Mouse (Mus musculus) T-helper 2 cell (primary cell): ENCODE measurements around the gene Mtap.

ENCODE experiments used
- in situ Hi-C: fragments of 300-600 bp; cut with MboI, MseI; formaldehyde crosslinking; loops from one replicate; pipeline ENCODE4 v1.15.1; 2025; ENCODE audit warnings: high pct_unique_total_duplicates

Gene Mtap

DNA sequence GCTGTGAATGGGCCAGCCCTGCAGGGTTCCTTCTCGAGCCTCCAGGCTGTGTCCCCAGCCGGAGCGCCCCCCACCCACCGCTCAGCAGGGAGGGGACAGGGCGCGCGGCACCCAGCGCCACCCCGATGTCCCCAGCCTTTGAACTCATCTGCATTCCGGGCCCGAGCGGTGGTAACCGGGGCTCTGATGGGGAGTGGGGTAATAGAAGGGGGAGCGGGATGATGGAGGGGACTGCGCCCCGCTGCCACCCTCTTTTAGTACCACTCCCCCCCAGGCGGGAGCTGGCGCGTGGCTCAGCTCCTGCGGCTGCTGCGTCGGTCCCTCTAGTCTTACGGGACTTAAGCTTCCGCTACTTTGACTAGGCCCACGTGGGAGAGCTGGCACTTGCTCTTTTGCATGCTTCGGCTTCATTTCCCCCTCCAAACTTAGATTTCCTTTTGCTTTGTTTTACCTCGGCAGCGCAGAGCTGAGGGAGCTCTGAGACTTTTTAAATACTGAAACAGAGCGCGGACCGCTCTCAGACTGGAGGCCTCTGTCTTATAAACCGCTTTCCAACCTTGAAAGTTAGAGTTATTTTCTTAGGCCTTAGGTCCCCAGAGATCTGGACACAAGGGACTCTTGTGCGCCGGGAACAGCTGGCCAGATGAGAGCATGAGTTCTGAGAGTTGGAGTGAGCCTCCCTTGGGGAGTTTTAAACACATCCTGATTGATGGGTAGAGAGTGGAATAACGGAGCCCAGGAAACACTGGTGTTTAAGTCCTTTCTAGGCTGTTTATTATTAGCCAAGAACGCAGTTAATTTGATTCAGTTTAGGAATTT is 829 bp downstream of the Mtap start:
- in situ Hi-C loops: no loop called here

DNA sequence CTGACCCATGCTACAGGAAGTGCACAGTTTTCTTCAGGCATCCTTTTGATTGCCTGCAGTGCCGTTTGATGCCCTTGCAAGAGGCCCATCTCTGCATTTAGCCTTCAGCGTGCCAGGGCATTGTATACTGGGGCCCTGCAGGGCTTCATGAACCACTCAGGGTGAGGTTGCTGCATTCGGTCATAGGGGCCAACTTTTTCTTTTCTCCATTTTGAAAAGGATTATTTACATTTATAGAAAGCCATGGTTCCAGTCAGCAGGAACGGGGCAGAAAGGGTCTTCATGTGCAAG is 1.4 kb downstream of the Mtap start:
- in situ Hi-C loops: no loop called here

DNA sequence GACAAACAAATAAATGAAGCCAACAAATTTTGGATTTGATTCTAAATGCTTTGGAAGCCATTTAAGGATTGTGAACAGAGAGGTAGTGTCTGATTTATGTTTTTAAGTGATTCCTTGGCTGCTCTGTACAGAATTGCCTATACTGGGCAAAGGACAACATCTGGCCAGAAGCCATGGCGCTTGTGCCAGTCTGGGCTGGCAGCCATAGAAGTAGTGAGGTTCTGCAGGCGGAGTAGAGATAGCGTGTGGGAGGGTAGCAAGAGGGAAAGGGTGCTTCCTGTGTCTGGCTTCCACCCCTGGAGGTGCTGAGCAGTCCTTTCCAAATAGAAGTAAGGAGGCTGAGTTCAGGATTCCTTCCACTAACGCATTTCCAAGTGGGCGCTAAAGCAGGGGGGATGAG is 3.9 kb downstream of the Mtap start:
- in situ Hi-C loops: no loop called here

DNA sequence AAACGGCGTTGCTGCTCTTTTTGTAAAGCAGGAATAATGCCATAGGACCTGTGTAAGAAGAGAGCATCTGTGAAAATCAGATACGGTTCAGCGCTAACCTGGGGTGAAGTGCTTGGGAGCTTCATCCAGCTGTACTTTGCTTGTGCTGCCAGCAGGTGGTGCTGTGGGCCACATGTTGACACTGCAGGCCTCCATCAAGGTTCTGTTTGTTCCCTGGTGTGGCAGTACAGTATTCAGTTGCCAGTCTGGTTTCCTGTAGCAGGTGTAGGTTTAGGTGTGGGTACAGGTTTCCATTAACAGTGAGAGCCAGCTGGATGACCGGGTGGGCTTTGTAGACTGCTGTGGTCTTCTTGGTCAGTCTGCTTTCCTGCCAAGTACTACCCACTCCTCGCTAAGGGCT is 8.5 kb downstream of the Mtap start:
- in situ Hi-C loops: loop anchor here (5.0 kb wide), 3 partner anchors 147 to 382 kb away; partner anchors contain the start of gene Cdkn2a

DNA sequence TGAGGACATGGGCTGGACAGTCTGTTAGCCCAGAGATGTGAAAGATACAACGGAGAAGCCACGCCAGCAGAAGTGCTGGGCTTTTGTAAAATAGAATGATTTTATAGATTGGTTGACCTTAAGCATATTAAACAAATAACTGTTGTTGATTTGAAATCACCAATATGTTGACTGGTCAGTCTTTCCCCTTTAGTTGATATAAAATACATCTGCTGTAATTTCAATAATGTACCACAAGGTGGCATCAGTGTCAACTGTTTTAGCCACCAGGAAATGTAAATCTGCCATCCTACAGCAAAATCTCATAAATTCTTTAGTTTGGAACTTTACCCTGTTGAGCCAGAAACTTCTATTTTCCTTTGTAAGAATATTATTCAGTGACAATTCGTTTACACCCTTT is 9.4 kb downstream of the Mtap start:
- in situ Hi-C loops: loop anchor here (5.0 kb wide), 3 partner anchors 146 to 381 kb away; partner anchors contain the start of gene Cdkn2a

DNA sequence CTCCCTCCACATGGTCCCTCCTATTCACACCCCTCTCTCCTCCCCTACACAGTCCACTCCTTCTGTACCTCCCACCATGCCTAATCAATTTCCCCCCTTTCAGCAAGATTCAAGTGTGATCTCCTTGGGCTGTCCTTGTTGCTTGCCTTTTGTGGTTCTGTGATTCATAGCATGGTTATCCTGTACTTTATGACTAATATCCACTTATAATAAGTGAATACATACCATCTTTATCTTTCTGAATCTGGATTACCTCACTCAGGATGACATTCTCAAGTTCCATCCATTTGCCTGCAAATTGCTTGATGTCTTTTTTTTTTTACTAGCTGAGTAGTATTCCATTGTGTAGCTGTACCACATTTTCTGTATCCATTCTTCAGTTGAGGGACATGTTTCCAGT is 12.3 kb downstream of the Mtap start:
- in situ Hi-C loops: loop anchor here (5.0 kb wide), 3 partner anchors 143 to 378 kb away; partner anchors contain the start of gene Cdkn2a

DNA sequence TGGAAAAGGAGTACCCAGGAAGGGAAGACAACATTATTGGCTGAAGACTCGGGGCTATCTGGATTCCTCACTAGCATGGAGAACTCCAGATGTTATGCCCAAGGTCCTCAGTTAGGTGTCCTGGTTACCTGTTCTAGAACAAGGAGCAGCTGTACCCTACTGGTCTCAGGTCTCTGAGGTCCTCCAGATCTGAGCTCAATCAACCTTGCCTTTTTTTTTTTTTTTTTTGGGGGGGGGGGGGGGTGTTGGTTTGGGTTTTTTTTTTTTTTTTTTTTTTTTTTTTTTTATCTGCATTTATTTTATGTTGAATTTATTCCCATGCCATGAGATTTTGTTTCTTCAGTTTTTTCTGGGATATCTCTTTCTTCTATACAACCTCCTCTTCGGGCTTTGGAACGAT is 24.5 kb downstream of the Mtap start:
- in situ Hi-C loops: no loop called here

DNA sequence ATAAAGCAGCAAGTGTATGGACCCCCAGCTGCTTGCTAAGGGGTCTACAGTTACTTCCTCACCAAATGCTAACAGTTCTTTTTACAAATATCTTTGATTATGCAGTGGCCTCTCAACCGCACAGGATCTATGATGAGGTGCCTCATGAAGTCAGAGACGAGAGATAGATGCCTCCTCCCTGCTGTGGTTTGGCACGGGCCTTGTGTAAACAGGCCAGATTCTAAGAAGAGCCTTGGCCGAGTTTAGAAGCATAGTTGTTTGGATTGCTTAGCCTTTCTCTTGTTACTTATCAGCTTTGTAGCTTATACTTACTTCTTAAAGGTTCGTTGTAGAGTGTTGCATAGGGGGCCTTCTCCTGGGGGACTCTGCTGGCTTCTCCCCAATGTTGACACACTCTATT is 25.6 kb downstream of the Mtap start:
- in situ Hi-C loops: no loop called here

DNA sequence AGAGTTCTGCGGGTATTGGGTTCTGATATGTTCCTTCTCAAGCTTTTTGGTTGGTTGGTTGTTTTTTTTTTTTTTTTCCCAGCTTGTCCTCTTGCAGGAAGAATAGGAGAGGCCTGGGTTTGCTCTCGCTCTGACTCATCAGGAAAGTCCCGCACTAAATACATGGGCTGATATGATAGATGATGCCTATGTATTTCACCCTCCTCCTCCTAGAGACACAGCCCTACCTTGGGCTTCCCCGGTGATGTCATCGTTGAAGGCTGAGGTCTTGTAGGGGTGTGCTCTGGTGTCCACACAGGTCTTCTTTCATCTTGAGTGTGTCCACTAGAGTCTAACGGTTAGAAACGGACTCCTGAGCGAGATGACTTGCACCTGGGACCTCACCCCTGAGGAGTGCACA is 26.7 kb downstream of the Mtap start:
- in situ Hi-C loops: no loop called here

DNA sequence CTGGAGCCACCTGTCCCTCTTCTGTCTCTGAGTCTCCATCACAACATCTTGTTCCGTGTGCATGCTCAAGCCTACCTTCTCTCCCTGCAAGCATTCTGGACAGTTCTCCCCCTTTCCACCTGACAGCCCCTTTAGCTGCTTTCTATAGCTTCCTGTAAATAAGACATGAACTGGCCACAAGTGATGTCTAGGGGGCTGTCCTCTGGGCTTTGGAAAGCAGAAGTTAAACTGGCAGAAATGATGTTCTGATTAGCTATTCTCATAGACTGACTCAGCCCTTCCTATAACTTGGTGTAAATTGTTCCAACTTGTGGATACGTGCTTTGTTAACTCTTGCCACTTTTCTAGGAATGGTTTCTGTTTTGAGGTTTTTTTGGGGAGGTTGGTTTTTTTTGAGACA is 27.8 kb downstream of the Mtap start:
- in situ Hi-C loops: no loop called here

DNA sequence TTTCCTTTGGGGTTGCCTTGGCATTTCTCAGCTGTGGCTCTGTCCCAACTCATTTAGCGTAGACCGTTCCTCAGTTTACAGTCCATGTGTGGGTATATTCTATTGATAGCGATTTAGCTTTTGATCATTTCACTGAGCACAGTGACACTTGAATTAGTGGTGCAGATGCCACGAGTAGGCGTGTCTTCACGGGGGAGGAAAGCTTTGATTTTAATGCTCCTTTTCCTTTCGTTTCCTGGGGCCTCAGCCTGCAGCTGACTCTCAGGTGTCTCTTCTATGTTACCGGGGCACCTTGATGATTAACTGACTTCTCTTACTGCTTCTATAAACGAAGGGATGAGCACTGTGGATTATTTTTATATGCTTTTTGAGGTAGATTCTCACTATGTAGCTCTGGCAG is 32.0 kb downstream of the Mtap start:
- in situ Hi-C loops: no loop called here

DNA sequence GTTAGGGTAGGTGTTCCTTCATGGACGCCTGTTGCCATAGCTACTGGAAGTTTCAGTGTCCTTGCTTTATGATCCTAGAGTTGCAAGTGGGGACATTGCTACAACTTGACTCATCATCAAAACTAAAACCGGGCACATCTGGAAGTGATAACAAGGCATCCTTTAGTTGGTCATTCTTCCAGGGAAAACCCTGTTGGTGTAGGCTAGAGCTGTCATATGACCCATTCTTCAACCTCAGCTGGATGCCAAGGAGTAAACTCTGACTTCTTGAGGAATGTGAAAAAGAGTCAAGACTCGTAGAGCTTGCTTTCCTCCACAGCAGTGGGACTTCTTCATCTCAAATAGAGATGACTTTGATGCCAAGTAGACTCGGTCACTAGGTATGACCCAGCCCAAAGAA is 32.8 kb downstream of the Mtap start:
- in situ Hi-C loops: no loop called here

DNA sequence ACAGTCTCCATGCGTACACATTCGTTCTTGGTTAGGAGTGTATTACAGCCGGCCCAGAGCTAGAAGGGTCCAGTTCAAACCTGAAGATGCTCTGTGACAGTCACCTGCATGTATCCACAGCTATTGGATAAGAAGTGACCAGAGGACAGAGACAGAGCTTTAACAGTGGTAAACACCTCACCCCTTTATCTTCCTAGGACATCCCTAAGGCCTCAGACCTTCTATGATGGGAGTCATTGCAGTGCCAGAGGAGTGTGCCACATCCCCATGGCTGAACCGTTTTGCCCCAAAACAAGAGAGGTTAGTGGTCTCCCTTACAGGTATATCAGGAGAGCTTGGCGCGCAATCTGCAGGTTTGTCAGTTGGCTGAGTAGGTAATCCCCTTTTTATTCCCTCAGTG is 34.0 kb downstream of the Mtap start:
- in situ Hi-C loops: no loop called here

DNA sequence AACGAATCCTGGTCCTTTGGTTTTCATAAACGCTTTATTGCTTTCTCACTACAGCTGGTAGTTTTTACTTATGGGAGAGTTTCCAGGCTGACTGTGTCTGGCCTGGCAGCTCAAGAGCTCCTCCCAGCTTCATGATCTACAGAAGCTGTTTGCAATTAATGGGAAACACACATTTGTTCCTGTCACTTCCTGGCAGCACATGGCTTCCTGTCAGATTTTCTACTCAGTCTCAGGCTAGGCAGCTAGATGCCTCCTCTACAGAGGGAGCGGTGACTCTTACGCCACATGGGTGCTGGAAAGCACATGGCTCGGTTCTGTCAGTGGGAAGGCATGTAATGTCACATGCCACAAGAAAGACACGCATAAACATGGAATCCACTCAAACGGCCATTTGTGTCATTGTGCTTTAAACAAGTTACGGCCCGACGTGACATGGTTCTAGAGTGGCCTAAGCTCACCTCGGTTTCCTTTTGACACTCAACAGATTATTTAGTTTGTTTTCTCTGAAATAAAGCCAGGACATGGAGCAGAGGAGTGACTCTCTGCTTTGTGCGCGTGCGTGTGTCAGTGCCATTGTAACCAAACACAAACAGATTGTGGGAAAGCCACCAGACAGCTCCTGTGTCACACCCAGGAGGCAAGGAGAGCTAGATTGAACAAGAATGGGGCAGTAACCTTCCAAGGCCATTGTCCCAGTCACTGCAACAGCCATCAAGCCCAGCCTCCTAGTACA is 36.1 kb downstream of the Mtap start:
- in situ Hi-C loops: no loop called here

DNA sequence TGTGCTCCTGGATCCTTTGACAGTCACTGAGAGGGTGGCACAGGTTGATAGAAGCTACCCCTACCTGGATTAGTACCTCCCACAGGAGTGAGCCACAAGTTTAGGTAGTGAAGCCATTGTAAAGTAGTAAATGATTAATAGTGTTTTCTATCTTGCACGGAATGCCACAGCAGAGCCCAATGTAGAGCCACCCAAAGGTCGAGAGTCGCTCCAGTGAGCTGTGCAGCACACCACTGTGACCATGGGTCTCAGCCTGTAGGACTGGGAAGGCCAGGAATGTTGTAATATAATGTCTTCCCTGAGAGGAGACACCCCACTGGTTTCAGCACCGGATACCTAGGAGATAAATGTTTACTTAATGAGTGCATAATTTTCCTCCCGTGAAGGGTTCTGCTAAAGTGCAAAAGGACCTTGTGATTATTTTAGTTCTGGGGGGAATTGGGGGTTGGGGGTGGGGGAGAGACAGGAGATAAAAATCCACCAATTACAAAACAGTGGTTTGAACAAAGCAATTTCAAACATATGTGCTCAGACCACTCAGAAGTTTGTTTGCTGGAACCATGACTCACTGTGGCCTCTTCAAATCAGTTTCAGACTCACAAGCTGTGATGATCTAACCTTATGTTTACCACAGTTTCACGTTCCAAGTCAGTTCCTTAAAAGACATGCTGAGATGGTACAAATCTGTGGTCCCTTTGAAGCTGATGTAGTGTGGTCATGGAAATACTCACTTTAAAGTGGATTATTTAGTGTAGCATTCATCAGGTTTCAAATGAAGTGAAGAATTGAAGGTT is 40.8 kb downstream of the Mtap start:
- in situ Hi-C loops: no loop called here

DNA sequence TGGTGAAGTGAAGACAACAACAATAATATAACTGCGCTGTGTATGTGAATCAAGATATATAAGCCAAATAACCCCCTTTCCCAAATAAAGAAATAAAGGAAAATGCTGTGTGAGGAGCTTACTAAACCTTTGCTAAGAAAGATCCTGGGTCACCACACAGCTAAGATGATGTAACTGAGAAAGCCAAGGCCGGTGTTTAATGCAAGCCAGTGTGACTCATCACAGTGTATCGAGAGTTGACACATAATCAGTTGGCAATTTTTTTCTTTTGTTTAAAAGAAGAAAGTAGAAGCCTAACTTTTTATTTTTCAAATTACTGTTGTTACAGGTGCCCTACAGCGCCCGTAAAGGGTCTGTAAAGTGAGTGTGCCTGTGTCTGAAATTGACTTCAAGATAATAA is 43.2 kb downstream of the Mtap start:
- in situ Hi-C loops: no loop called here

DNA sequence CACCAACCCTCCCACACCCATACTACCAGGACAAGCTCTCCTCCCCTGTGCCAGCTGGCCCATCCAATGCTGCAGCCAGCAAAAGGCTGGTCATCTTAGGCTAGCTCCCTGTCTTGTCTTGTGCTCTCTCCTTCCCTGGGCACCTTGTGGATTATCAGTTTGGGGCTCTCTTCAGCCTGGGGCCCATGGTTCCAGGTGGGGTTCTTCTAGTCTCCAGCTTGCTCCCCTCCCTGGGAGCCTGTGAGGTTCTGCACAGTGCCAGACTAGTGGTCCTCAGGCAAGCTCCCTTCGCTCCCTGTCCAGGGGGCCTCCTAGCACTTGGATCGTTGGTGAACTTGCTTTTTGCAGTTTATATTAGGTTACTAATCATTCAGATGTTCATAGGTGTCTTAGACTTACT is 44.7 kb downstream of the Mtap start:
- in situ Hi-C loops: no loop called here

DNA sequence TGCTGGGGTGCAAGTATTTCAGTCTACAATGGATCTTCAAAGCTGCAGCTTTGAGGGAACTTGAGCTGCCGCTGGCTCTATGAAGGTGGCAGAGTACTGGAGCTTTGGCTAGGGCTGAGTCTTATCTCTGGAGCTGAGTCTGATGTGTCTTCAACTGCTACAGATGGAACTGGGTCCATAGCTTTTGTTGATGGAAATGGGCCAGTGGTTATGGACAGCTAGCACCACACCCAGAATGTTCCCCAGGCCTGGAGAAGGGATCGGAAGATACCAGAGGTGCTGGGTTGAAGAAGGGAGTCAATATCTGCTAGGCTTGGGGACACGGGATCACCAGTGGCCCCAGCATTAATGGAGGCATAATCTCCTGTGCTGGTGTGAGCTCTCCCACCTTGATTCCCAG is 45.6 kb downstream of the Mtap start:
- in situ Hi-C loops: no loop called here

DNA sequence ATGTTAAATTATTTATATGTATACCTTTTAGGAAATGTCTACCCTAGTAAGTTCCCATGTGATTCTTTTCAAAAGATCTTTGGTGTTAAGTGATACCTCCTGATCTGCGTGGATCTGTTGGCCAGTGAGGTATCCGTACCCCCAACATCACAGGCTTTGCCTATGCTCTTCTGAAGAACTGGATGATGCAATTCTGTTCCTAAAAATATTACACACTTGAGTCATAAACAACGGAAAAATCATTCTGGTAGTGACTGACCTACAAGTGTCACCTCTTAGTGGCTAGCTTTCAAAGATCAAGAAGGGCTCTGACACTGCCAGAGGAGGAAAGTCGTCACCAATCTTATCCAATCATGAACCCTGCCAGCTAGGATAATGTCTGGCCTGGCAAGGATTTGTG is 58.6 kb downstream of the Mtap start:
- in situ Hi-C loops: no loop called here

DNA sequence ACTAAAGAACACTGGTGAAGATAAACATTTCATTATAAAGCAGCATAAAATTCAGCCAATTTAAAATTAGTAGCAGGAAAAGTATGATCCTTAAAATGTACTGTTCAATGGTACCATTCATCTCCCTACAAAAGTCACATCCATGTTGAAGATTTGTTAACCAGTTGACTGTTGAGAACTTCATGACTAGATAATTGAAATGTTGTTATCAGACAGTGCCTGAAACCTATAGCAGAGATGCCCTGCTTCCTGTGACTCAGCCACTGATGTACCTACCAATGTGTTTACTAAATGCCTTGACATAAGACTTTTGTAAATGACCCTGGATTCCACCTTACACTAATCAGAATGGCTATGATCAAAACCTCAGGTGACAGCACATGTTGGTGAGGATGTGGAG is 60.2 kb downstream of the Mtap start:
- in situ Hi-C loops: no loop called here

DNA sequence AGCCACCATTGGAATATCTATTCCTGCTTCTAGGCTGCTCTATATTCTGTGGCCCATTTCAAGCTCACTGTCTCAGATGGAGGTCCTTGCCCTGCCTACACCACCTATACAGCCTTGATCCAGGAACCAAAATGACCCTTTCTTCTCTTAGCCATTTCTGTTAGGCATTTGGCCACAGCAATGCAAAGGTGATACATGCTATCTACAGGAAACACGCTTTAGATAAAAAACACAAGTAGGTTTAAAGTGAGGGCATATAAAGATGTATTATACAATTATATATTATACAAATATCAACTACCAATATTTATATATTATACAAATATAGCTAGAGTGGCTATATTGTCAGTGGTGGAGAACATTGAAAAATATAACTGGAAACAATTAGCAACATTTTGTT is 63.9 kb downstream of the Mtap start:
- in situ Hi-C loops: no loop called here

DNA sequence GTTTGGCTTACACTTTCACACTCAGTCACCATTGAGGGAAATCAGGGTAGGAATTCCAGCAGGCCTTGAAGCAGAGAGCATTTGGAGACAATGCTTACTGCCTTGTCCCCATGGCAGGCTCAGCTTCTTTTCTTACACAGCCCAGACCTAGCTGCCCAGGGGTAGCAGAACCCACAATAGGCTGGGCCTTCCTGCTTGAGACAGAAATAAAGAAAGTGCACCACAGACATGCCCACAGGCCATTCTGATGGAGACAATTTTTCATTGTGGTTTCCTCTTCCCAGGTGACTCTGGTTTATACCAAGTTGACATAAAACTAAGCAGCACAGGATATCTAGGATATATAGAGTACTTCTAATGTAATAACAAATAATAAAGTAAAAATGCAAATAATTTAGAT is 72.4 kb downstream of the Mtap start:
- in situ Hi-C loops: no loop called here

DNA sequence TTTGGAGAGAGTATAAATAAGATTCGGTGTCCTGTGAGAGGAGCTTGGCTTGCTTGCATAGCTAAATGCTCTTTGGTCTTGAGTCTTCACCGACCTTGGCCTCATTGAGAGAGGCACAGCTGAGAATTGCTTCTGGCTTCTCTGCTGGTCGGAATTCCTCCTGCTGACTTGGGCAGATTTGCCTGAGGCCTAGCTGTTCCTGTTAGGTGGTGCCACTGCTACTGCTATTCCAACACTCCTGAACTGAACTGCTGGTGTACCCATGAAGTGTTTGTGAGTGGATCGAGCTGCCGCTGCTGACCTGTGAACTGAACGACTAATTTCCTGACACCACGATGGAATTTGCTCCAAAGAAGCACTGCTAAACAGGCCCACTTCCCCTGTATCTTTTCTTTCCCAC is 73.4 kb downstream of the Mtap start:
- in situ Hi-C loops: no loop called here
